Mouse (Mus musculus): ENCODE results near the gene Hoxa2. TPM values are rescaled to one million over a fixed set of nuclear protein-coding genes. Genes with fewer than 3 reads are reported as not detected.

Hoxa2 gene
- total and polyA plus RNA-seq, 3 experiments, result not detected

DNA sequence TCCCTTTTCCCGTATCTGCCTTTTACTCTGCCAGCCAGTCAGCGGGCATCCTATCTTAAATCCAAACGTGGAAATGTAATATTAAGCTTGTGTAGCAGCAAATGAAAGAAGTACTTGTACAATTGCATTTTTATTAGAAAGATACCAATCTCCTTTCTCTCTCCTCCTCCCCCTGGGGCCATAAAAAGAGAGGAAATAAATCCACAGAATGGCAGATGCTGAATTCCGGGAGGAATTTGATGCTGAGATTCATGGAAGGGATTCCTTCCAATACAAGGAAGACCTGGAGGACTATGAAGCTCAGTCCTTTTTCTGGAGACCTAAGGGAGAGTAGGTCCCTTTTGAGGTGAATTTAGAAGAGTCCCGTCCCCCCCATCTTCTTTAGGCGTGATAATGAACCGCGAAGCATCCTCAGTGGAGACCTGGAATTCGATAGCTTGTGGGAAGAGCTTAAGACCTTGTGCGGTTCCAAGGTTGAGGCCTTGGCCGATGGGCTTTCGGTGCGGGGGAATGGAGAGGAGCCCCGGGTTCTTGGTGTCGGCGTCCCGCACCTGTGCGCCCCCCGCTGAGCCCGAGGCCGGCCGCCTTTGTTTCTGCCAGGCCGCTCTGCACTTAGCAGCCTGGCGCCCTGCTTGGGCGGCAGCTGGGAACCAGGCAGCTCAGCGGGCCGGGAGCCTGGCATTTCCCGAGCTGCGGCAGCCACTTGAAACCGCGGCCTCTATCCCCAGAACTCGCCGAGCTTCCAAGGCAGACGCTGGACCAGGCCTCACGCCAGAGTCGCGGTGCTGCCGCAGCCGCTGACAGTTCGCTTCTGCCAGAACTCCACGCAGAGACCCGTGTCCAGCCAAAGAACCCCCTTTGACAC, 3.8 kb upstream of the Hoxa2 start:
- TF ChIP-seq TAL1 (conservative IDR thresholded peaks at IDR 0.05; ENCODE audit: low read depth, low read length), result no peak
- no peak for TF ChIP-seq GATA1 (IDR thresholded peaks at IDR 0.05; ENCODE audit: borderline replicate concordance, low read length)
- no peak for TF ChIP-seq GATA2 (IDR thresholded peaks at IDR 0.05; ENCODE audit: borderline replicate concordance, low read depth, low read length)
- no peak for TF ChIP-seq CTCF (IDR thresholded peaks at IDR 0.05; ENCODE audit: low read depth, low read length)
- no peak for TF ChIP-seq POLR2AphosphoS5 (IDR thresholded peaks at IDR 0.05; ENCODE audit: insufficient replicate concordance, low read depth, low read length)
- H3K27me3 ChIP-seq (ENCODE audit: insufficient read depth, low read length), result peaks cover 74% of the 10 kb centered on the region
- no peaks in the 10 kb centered on the region for H3K4me1 ChIP-seq (ENCODE audit: insufficient read depth, low read depth, low read length)
- H3K36me3 ChIP-seq (replicated peaks), result no peaks in the 10 kb centered on the region
- no peaks in the 10 kb centered on the region for H3K9me3 ChIP-seq (replicated peaks)
- DNase-seq (ENCODE audit: low spot score) (no peak), ATAC-seq (ENCODE audit: extremely low read depth, insufficient number of reproducible peaks, low FRiP score, poor library complexity, severe bottlenecking) (no peak)
- H3K4me3 ChIP-seq (ENCODE audit: low read depth, low read length), result no peak overlapping the region

DNA sequence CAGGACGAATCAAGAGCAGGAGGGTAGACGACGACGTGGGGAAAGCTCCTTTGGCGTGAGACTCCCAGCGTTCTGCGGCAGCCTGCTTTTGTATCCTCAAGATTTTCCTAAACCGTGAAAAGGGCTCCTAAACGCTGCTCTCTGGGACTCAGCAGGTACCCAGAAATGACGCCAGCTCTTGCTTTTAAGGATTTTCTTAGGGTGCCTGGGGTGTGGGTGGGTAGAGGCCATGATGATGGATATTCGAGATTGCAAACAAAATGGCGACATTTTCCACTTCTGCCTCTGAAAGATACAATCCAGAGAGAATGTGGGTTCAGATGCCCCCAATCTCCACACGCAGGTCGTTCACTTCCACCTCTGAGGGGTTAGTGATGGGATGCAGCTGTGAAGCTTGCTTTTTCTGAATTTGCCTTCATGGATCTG, 3.1 kb upstream of the Hoxa2 start:
- no peaks in the 10 kb centered on the region for H3K4me1 ChIP-seq (ENCODE audit: insufficient read depth, low read depth, low read length)

DNA sequence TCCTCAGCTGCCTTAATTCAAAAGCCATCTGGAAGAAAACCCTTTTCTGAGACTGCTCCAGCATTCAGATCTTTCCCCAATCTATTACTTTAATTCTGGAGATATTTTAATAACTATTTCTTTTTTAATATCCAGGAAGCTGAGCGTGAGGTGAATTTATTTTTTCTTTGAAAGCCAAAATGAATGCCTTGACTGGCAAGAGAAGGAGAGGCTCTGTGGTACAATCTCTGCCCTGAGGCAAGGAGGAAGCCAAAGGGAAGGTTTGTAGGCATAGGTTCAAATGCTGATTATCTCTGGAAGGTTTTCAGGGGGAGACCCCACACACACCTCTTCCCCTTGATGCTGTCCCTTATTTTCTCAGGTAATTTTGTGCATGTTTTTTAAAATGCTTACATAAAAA, 2.5 kb upstream of the Hoxa2 start:
- no peaks in the 10 kb centered on the region for H3K9me3 ChIP-seq (replicated peaks)
- H3K27me3 ChIP-seq (ENCODE audit: insufficient read depth, low read length), result peaks cover 77% of the 10 kb centered on the region
- H3K4me1 ChIP-seq (ENCODE audit: insufficient read depth, low read depth, low read length), result no peaks in the 10 kb centered on the region
- H3K36me3 ChIP-seq (replicated peaks), result no peaks in the 10 kb centered on the region
- no peak for TF ChIP-seq GATA1 (IDR thresholded peaks at IDR 0.05; ENCODE audit: borderline replicate concordance, low read length)
- TF ChIP-seq POLR2AphosphoS5 (IDR thresholded peaks at IDR 0.05; ENCODE audit: insufficient replicate concordance, low read depth, low read length), result no peak
- TF ChIP-seq GATA2 (IDR thresholded peaks at IDR 0.05; ENCODE audit: borderline replicate concordance, low read depth, low read length), result no peak
- TF ChIP-seq TAL1 (conservative IDR thresholded peaks at IDR 0.05; ENCODE audit: low read depth, low read length), result no peak
- TF ChIP-seq CTCF (IDR thresholded peaks at IDR 0.05; ENCODE audit: low read depth, low read length), result no peak
- ATAC-seq (ENCODE audit: extremely low read depth, insufficient number of reproducible peaks, low FRiP score, poor library complexity, severe bottlenecking) (no peak), DNase-seq (ENCODE audit: low spot score) (no peak)
- no peak overlapping the region for H3K4me3 ChIP-seq (ENCODE audit: low read depth, low read length)

More for the DNA sequence above, 3.1 kb upstream of the Hoxa2 start:
- H3K27me3 ChIP-seq (ENCODE audit: insufficient read depth, low read length), result peaks cover 81% of the 10 kb centered on the region
- H3K9me3 ChIP-seq (replicated peaks), result no peaks in the 10 kb centered on the region
- TF ChIP-seq GATA2 (IDR thresholded peaks at IDR 0.05; ENCODE audit: borderline replicate concordance, low read depth, low read length) (no peak), POLR2AphosphoS5 (IDR thresholded peaks at IDR 0.05; ENCODE audit: insufficient replicate concordance, low read depth, low read length) (no peak), TAL1 (conservative IDR thresholded peaks at IDR 0.05; ENCODE audit: low read depth, low read length) (no peak), CTCF (IDR thresholded peaks at IDR 0.05; ENCODE audit: low read depth, low read length) (no peak), GATA1 (IDR thresholded peaks at IDR 0.05; ENCODE audit: borderline replicate concordance, low read length) (no peak)
- H3K36me3 ChIP-seq (replicated peaks), result no peaks in the 10 kb centered on the region
- no peak overlapping the region for H3K4me3 ChIP-seq (ENCODE audit: low read depth, low read length)
- no peak for DNase-seq (ENCODE audit: low spot score)
- ATAC-seq (ENCODE audit: extremely low read depth, insufficient number of reproducible peaks, low FRiP score, poor library complexity, severe bottlenecking), result no peak

DNA sequence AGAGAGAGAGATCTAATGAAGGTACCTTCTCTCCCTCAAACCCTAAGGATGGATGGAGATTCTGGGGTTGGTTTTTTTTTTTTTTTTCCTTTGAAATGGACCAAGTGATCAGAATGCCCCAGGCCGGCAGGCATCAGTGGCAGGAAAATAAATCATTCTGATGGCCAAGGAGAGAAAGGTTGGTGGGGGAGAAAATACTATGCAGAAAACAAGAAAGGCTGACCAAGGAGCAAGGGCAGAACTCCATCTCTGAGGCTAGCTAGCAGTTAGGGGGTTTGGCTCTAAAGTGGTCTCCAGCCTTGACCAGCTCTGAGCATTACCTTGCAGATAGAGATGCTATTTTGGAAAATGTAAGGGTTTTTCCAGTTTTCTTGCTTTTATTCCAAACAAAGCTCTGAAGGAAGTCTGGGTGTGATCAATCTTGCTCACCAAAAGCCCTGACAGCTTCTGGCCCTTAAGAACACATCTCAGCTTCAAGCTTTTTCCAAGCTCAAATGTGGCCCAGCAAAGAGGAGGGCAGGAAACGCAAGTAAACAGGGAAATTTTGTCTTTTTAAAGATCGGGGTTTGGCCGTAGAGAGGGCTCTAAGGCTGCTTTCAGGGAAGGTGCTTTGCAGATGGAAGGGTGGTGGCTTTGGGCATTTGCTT, 1.9 kb upstream of the Hoxa2 start:
- DNase-seq (ENCODE audit: low spot score) (no peak), ATAC-seq (ENCODE audit: extremely low read depth, insufficient number of reproducible peaks, low FRiP score, poor library complexity, severe bottlenecking) (no peak)
- Histone ChIP-seq H3K36me3 (replicated peaks) (no peaks in the 10 kb centered on the region), H3K9me3 (replicated peaks) (no peaks in the 10 kb centered on the region), H3K27me3 (ENCODE audit: insufficient read depth, low read length) (peaks cover 75% of the 10 kb centered on the region), H3K4me1 (ENCODE audit: insufficient read depth, low read depth, low read length) (no peaks in the 10 kb centered on the region), H3K4me3 (ENCODE audit: low read depth, low read length) (no peak overlapping the region)
- TF ChIP-seq CTCF (IDR thresholded peaks at IDR 0.05; ENCODE audit: low read depth, low read length), result no peak
- TF ChIP-seq POLR2AphosphoS5 (IDR thresholded peaks at IDR 0.05; ENCODE audit: insufficient replicate concordance, low read depth, low read length), result no peak
- no peak for TF ChIP-seq GATA2 (IDR thresholded peaks at IDR 0.05; ENCODE audit: borderline replicate concordance, low read depth, low read length)
- no peak for TF ChIP-seq TAL1 (conservative IDR thresholded peaks at IDR 0.05; ENCODE audit: low read depth, low read length)
- TF ChIP-seq GATA1 (IDR thresholded peaks at IDR 0.05; ENCODE audit: borderline replicate concordance, low read length), result no peak

DNA sequence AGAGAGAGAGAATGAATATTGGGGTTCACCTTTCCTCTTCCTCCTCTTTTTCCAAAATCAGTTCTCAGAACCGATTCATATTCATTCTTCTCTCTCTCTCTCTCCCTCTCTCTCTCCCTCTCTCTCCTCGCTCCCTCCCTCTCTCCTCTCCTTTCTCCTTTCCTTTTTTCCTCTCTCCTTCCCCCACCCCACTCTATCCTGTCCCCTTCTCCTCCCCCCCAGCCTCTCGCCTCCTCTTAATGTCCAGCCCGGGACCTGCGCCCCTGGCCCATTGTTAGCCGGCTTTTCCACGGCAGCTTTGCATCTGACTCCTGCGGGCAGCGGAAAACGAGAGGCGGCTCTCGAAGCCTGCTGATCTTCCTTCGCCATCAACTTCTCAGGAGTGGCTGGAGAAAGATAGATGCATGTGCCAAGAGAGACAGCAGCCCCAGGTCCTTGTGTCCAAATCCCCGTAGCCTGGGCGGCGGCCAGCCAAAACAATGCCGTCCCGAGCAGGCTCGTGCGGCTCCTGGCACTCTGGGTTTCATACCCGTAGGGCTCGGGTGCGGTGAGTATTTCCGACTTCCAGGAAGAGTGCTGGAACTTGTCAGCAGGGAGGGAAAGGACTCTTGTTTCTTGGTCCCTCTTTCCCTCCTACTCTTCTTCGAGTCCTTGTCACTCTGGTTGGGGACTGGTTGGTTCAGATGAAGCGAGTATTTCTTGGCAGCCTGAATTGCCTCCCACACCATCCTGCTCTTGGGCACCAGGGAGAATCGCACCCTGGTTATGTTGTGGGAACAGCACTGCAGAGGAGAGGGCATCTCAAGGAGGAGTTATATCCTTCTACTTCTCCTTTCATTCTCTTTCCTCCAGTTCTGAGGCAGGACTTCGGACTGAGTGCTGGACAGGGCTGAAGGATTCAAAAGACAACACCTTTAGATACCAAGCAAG, 1.1 kb upstream of the Hoxa2 start:
- Histone ChIP-seq H3K4me1 (ENCODE audit: insufficient read depth, low read depth, low read length) (no peaks in the 10 kb centered on the region), H3K4me3 (ENCODE audit: low read depth, low read length) (no peak overlapping the region), H3K9me3 (replicated peaks) (no peaks in the 10 kb centered on the region), H3K27me3 (ENCODE audit: insufficient read depth, low read length) (peaks cover 72% of the 10 kb centered on the region), H3K36me3 (replicated peaks) (no peaks in the 10 kb centered on the region)
- TF ChIP-seq GATA2 (IDR thresholded peaks at IDR 0.05; ENCODE audit: borderline replicate concordance, low read depth, low read length) (no peak), CTCF (IDR thresholded peaks at IDR 0.05; ENCODE audit: low read depth, low read length) (no peak), GATA1 (IDR thresholded peaks at IDR 0.05; ENCODE audit: borderline replicate concordance, low read length) (no peak), POLR2AphosphoS5 (IDR thresholded peaks at IDR 0.05; ENCODE audit: insufficient replicate concordance, low read depth, low read length) (no peak), TAL1 (conservative IDR thresholded peaks at IDR 0.05; ENCODE audit: low read depth, low read length) (no peak)
- ATAC-seq (ENCODE audit: extremely low read depth, insufficient number of reproducible peaks, low FRiP score, poor library complexity, severe bottlenecking), result no peak
- DNase-seq (ENCODE audit: low spot score), result no peak

Measured in G1E (cell line).